Mouse (Mus musculus) lung, embryonic 15.5 days (tissue): Measurements from ENCODE around the gene M1ap. TPM values are rescaled to one million over a fixed set of nuclear protein-coding genes. Genes with fewer than 3 reads are reported as not detected.

ENCODE experiments used
- ATAC-seq: fragments of 200-750 bp; cut with Nextera tagmentation; 2 replicates; pipeline ENCODE4 v1.8.0; 2017; ENCODE audit warnings: moderate number of reproducible peaks, borderline replicate concordance; ENCODE audit not compliant: low FRiP score, low TSS enrichment; ENCODE audit errors: extremely low read depth
- H3K27ac ChIP-seq: fragments of 300-500 bp; sonication (generic); 2 replicates; pipeline ENCODE4 v1.5.1; 2015; ENCODE audit warnings: moderate library complexity, mild to moderate bottlenecking, inconsistent platforms
- H3K27me3 ChIP-seq: fragments of 300-500 bp; sonication (generic); 2 replicates; pipeline ENCODE4 v1.6.1; 2015; ENCODE audit warnings: inconsistent platforms
- H3K36me3 ChIP-seq: fragments of 300-500 bp; sonication (generic); 2 replicates; pipeline ENCODE4 v1.6.1; 2015; ENCODE audit warnings: inconsistent platforms
- H3K4me1 ChIP-seq: fragments of 300-500 bp; sonication (generic); 2 replicates; pipeline ENCODE4 v1.6.1; 2015; ENCODE audit warnings: inconsistent platforms
- H3K4me2 ChIP-seq: fragments of 300-500 bp; sonication (generic); 2 replicates; pipeline ENCODE4 v1.6.1; 2015; ENCODE audit warnings: inconsistent platforms, mild to moderate bottlenecking, moderate library complexity
- H3K4me3 ChIP-seq: fragments of 300-500 bp; sonication (generic); 2 replicates; pipeline ENCODE4 v1.5.1; 2015; ENCODE audit warnings: mild to moderate bottlenecking, inconsistent platforms
- H3K9ac ChIP-seq: fragments of 300-500 bp; sonication (generic); 2 replicates; pipeline ENCODE4 v1.6.1; 2015; ENCODE audit warnings: inconsistent platforms
- H3K9me3 ChIP-seq: fragments of 300-500 bp; sonication (generic); 2 replicates; pipeline ENCODE4 v1.6.1; 2016; ENCODE audit warnings: inconsistent platforms
- WGBS: fragments of 180-500 bp; shearing (Covaris S2); methylation state at CpG from one replicate; pipeline ENCODE4 v1.1.7; 2015; 5-methylcytosine and 5-hydroxymethylcytosine counted together
- polyA plus RNA-seq: library from polyadenylated mRNA; unstranded; fragments of >200 nt; fragmentation: Nextera tagmentation; extraction: Ambion mirVana; gene quantifications from 2 replicates; pipeline ENCODE4 v1.2.1, GENCODE M21; 2015

The M1ap gene
- polyA plus RNA-seq, 1 experiment from 2014 or later = 2.5 TPM

DNA sequence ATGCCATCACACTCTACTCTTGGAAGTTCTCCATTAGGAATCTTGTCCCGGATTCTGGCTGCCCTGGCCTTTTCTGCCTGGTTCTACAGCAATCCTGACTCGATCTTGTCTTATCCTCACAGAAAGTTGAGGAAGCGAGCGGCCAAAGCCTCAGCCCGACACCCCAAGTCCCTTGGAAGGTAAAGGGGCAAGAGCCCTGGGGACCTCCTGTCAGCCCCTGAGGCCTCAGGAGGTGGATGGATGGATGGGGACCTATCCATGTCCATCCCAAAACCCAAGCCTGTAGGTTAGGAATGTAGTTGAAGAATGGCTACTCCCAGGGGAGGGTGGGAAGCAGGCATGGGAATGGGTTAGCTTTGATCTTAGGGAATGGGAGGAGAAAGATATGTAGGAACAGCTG, 97.3 kb downstream of the M1ap start:
- no peak overlapping the region for H3K4me2 ChIP-seq
- no peak overlapping the region for H3K9ac ChIP-seq
- WGBS = 84% methylated on average over 5 of the region's 5 CpGs

DNA sequence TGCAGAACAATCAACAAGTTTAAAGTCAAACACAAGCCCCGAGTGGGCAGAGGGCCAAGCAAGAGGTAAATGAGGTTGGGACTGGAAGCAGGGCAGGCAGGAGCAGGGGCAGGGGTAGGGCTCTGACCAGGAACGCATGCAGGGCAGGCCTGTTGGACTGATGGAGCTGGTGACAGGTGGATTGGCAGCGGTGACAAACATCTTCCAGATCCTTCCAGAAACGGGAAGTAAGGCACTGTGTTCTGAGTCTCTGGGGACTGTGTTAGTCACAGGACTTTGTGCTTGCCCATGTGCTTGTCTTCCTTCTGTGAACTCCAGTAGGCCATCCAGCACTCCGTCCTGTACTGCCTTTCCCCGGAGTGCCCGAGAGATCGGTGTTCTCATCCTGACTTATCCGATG, 98.0 kb downstream of the M1ap start:
- peaks cover 6% of the 10 kb centered on the region; the same call in 1 of the 2 replicates for H3K4me1 ChIP-seq
- no peak overlapping the region for H3K27ac ChIP-seq
- no peak for ATAC-seq
- H3K4me2 ChIP-seq = no peak overlapping the region
- H3K9me3 ChIP-seq = no peaks in the 10 kb centered on the region
- H3K36me3 ChIP-seq = no peaks in the 10 kb centered on the region
- H3K9ac ChIP-seq = no peak overlapping the region
- H3K27me3 ChIP-seq = no peaks in the 10 kb centered on the region
- H3K4me3 ChIP-seq = no peak overlapping the region
- 67% methylated on average over 9 of the region's 9 CpGs for WGBS

More for the DNA sequence above, 97.3 kb downstream of the M1ap start:
- Histone ChIP-seq H3K27me3 (no peaks in the 10 kb centered on the region), H3K9me3 (no peaks in the 10 kb centered on the region), H3K36me3 (no peaks in the 10 kb centered on the region), H3K4me1 (peaks cover 6% of the 10 kb centered on the region; the same call in 1 of the 2 replicates), H3K27ac (no peak overlapping the region), H3K4me3 (no peak overlapping the region)
- ATAC-seq = no peak

DNA sequence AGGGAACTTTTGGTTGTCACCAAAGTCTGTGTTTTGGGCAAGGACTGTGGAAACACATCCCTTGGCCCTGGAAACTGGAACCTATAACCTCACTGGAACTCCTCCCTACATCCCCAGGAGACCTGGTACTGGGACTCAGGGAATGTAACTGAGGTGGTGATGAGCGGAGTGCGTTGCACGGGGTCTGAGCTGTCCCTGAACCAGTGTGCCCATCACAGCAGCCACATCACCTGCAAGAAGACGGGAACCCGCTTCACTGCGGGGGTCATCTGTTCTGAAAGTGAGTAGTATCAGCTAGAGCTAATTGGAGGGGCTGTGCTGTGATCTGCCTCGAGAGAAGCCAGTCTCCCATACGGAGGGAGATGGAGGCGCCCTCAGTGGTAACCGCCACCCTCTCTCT, 102.7 kb downstream of the M1ap start:
- Histone ChIP-seq H3K4me1 (peaks cover 16% of the 10 kb centered on the region), H3K9me3 (no peaks in the 10 kb centered on the region), H3K27ac (no peak overlapping the region), H3K9ac (no peak overlapping the region), H3K36me3 (peaks cover 14% of the 10 kb centered on the region), H3K4me2 (no peak overlapping the region), H3K4me3 (no peak overlapping the region), H3K27me3 (no peaks in the 10 kb centered on the region)
- no peak for ATAC-seq
- WGBS = 70% methylated on average over 10 of the region's 10 CpGs

DNA sequence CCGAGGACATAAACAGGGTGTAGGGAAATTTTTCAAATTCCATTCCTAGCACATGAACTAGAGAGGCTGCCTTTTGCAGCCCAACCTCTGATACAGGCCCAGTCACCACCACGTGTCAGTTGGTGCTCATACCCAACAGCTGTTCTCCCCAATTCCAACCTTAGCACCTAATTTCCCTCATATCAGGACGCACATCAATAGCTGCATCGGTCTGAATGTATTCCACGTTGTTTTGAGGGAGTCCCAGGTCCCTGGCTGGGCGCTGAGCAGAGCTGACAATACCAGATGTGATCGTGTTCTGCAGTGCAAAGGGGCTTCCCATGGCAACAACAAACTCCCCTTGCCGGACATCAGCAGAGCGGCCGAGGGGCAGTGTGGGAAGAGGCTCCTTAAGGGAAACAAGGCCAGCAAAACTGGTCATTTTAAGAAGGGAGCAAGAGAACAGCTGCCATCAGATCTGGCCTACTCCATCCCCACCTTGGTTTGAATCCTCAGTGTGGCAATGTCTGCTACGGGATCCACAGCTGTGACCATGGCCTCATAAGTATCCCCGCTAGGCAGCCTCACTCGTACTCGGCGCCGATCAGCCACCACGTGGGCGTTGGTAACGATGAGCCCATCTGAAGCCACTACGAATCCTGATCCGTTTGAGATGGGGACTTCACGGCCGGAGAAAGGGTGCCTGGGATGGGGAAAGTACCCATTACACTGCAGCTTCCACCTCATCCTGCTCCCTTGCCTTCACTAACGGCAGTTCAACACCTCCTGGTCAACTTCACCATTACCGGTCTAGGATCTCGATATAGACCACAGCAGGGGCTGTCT, 106.6 kb downstream of the M1ap start:
- H3K27ac ChIP-seq = peak overlapping the region; percentile 85
- ATAC-seq = no peak
- H3K4me3 ChIP-seq = peak overlapping the region; percentile 91
- H3K4me1 ChIP-seq = peaks cover 26% of the 10 kb centered on the region
- peak overlapping the region; percentile 82 for H3K9ac ChIP-seq
- H3K9me3 ChIP-seq = no peaks in the 10 kb centered on the region
- 2% methylated on average over 26 of the region's 26 CpGs for WGBS
- peaks cover 28% of the 10 kb centered on the region for H3K36me3 ChIP-seq
- H3K4me2 ChIP-seq = peak overlapping the region; percentile 86
- no peaks in the 10 kb centered on the region for H3K27me3 ChIP-seq

DNA sequence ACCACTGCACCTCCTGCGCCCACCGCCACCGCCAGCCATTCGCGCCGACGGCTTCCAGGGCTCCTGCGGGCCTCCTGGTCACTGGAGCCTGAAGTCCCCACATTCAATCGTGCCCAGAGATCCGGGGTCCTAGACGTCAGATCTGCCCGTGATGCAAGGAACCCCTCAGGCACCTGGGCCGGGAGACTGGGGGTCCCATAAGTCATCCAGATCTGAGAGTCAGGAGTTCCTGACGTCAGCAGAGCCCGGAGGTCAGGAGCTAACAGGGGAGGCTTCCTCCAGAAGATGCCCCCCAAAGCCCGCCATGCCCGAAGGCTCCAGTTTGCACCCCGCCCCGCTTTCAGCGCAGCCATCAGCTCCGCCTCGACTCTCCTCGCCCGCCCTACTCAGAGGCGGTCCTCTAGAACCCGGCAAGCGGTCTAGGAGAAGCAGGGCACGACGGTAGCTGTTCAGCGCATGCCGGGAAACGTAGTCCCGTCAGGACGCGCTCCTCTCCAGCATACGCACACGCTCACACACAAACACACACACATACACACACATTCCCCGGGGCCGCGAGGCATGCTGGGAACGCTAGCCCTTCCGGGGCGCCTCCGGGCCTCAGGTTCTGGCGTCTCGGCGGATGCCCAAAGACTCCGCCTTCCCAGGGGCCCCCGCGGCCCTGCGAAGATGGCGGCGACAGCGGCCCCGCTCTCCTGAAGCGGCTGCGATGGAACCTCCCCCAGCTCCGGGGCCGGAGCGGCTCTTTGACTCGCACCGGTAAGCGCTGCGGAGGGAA, 107.6 kb downstream of the M1ap start, which contains the start of gene Aup1:
TSS of gene Aup1 (plus strand) at position 448 of the 778 bp plus-strand sequence.
- Histone ChIP-seq H3K4me3 (peak within 1 kb of the TSS; percentile 91), H3K4me1 (peaks cover 26% of the 10 kb centered on the region), H3K36me3 (peaks cover 28% of the 10 kb centered on the region), H3K4me2 (peak within 1 kb of the TSS; percentile 86), H3K9me3 (no peaks in the 10 kb centered on the region), H3K27ac (peak within 1 kb of the TSS; percentile 85), H3K27me3 (no peaks in the 10 kb centered on the region), H3K9ac (peak within 1 kb of the TSS; percentile 85)
- ATAC-seq = peak; percentile 97
- WGBS = under 1% methylated on average over 64 of the region's 64 CpGs

DNA sequence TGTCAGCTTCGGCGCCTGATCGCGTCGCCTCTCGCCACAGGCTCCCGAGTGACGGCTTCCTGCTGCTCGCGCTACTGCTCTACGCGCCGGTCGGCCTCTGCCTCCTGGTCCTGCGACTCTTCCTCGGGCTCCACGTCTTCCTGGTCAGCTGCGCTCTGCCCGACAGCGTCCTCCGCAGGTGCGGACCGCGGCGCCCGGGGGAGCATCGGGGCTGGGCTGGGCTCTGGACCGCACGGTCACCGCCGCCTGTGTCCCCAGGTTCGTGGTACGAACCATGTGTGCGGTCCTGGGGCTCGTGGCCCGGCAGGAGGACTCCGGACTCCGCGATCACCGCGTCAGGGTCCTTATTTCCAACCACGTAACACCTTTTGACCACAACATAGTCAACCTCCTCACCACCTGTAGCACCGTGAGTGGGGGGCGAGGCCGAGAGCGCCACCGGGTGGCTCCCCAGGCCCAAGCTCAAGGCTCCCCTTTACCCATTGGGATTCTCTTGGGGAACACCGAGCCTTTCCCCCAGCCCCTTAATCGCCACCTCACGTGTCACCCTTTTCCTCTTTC, 108.2 kb downstream of the M1ap start, which contains the start of gene Htra2:
TSS of gene Htra2 (minus strand) at position 403 of the 561 bp plus-strand sequence.
- peaks cover 26% of the 10 kb centered on the region for H3K4me1 ChIP-seq
- H3K9ac ChIP-seq = peak within 1 kb of the TSS; percentile 85
- peak; percentile 32 for ATAC-seq
- H3K9me3 ChIP-seq = no peaks in the 10 kb centered on the region
- peak within 1 kb of the TSS; percentile 91 for H3K4me3 ChIP-seq
- H3K27ac ChIP-seq = peak within 1 kb of the TSS; percentile 85
- peaks cover 28% of the 10 kb centered on the region for H3K36me3 ChIP-seq
- no peaks in the 10 kb centered on the region for H3K27me3 ChIP-seq
- peak within 1 kb of the TSS; percentile 86 for H3K4me2 ChIP-seq
- under 1% methylated on average over 50 of the region's 50 CpGs for WGBS

DNA sequence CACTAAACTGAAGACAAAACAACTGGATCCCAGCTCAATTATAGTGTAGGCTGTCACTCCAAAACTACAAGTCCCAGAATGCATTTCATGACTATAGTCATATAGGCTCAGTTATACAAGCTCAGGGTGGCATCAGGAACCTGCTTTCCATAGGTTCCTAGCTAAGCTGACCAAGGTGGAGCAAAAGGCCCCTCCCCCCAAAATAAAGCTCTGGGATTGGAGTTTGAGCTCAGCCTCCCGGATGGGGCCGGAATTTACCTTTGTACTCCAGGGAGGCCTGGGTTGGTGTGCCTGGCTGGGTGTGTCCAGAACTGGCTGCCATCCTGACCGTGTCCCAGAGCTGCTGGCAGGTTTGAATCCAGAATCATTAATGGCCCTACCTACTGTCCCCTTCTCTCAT, 111.1 kb downstream of the M1ap start, which contains the start of gene Dqx1:
TSS of gene Dqx1 (plus strand) at position 55 of the 400 bp plus-strand sequence.
- 40% methylated on average over 3 of the region's 3 CpGs for WGBS
- no peak for ATAC-seq
- peaks cover 17% of the 10 kb centered on the region for H3K27me3 ChIP-seq
- H3K4me2 ChIP-seq = no peak within 1 kb of the TSS
- no peak within 1 kb of the TSS for H3K9ac ChIP-seq
- H3K36me3 ChIP-seq = peaks cover 14% of the 10 kb centered on the region
- H3K27ac ChIP-seq = no peak within 1 kb of the TSS
- no peak within 1 kb of the TSS; the same call in 1 of the 2 replicates for H3K4me3 ChIP-seq
- peaks cover 18% of the 10 kb centered on the region for H3K4me1 ChIP-seq
- no peaks in the 10 kb centered on the region for H3K9me3 ChIP-seq

DNA sequence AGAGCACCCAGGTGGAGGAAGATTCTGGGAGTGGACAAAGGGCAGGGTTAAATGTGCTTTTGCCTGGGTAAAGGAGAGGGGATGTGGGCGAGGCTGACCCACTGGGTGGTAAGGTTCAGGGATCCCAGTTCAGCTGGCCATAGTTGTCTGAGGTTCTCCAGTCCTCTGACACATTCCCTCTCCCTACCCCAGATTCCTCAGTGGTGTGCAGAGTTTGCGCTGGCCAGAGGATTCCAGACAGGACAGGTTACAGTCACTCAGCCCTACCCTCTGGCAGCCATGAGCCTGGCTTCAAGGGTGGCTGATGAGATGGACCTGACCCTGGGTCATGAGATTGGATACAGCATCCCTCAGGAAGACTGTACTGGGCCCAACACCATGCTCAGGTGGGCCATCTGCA, 112.0 kb downstream of the M1ap start:
- no peak overlapping the region for H3K27ac ChIP-seq
- no peak overlapping the region for H3K9ac ChIP-seq
- H3K27me3 ChIP-seq = peaks cover 26% of the 10 kb centered on the region
- H3K9me3 ChIP-seq = no peaks in the 10 kb centered on the region
- H3K36me3 ChIP-seq = peaks cover 14% of the 10 kb centered on the region
- 82% methylated on average over 2 of the region's 2 CpGs for WGBS
- no peak for ATAC-seq
- H3K4me1 ChIP-seq = peaks cover 10% of the 10 kb centered on the region
- no peak overlapping the region for H3K4me2 ChIP-seq
- no peak overlapping the region for H3K4me3 ChIP-seq

DNA sequence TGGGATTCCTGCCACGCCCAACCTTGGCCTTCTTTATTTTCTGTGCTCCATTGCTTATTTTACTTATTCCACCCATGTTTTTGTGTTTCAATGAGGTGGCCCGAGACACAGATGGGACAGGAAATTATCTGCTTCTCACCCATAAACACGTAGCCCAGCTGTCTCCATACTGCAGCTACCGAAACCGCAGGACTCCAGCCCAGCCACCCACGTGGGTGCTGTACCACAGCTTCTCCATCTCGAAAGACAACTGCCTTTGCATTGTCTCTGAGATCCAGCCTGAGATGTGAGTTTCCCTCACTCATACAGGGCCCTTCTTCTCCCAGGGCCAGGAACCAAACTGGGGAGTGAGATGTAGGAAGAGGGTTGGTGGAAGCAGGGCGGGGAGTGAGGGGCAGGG, 119.3 kb downstream of the M1ap start:
- no peak for ATAC-seq
- H3K27me3 ChIP-seq = peaks cover 99% of the 10 kb centered on the region
- H3K4me3 ChIP-seq = no peak overlapping the region
- H3K4me1 ChIP-seq = peaks cover 22% of the 10 kb centered on the region
- no peaks in the 10 kb centered on the region for H3K9me3 ChIP-seq
- H3K27ac ChIP-seq = no peak overlapping the region
- no peak overlapping the region for H3K4me2 ChIP-seq
- WGBS = 26% methylated on average over 8 of the region's 8 CpGs
- H3K36me3 ChIP-seq = no peaks in the 10 kb centered on the region
- H3K9ac ChIP-seq = no peak overlapping the region

DNA sequence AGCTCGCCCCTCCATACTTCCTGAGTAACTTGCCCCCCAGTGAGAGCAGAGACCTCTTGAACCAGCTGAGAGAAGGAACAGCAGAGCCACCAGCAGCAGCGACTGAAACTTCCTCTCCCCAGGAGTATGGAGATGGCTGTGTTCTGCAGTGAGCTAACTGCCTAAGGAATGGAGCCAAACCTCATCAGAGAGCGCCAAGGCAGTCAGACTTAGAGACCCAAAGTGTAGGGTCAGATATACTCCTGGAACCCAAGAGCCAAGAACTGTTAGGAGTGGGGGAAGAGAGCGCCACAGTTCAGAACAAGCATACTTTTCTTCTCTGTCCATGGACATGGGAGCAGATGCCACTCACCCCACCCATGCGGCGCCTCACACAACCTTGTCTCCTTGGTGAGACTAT, 119.7 kb downstream of the M1ap start:
- no peak overlapping the region for H3K4me3 ChIP-seq
- WGBS = 22% methylated on average over 6 of the region's 6 CpGs
- ATAC-seq = no peak
- H3K36me3 ChIP-seq = no peaks in the 10 kb centered on the region
- H3K27me3 ChIP-seq = peaks cover 100% of the 10 kb centered on the region
- H3K4me2 ChIP-seq = no peak overlapping the region
- H3K9me3 ChIP-seq = no peaks in the 10 kb centered on the region
- H3K27ac ChIP-seq = no peak overlapping the region
- no peak overlapping the region for H3K9ac ChIP-seq
- peaks cover 25% of the 10 kb centered on the region for H3K4me1 ChIP-seq

DNA sequence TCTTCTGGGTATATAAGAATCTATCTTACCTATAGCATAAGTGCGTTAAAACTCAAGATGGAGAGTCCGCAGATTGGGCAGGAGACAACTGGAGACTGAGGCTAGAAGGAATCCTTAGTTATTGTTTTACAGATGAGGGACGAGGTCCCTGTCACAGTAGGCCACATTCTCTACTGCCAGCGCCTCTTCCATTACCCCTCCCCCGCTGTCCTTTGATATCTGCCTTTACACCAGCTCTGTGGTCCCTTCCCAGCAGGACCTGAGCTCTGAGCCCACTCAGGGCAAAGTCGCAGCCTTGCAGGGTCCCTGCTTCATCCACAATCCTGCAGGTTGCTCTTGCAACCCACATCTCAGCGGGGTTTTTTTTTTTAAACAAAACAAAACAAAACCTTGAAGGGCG, 121.5 kb downstream of the M1ap start:
- 5% methylated on average over 8 of the region's 8 CpGs for WGBS

More for the DNA sequence above, 121.5 kb downstream of the M1ap start:
- ATAC-seq = no peak
- Histone ChIP-seq H3K4me1 (peaks cover 25% of the 10 kb centered on the region), H3K9me3 (no peaks in the 10 kb centered on the region), H3K27ac (no peak overlapping the region), H3K27me3 (peaks cover 100% of the 10 kb centered on the region), H3K4me3 (peak overlapping the region; percentile 29; the same call in 1 of the 2 replicates), H3K9ac (no peak overlapping the region), H3K4me2 (peak overlapping the region; percentile 52), H3K36me3 (no peaks in the 10 kb centered on the region)
